Mouse (Mus musculus): ENCODE data around the gene Prkn.

The Prkn gene

DNA sequence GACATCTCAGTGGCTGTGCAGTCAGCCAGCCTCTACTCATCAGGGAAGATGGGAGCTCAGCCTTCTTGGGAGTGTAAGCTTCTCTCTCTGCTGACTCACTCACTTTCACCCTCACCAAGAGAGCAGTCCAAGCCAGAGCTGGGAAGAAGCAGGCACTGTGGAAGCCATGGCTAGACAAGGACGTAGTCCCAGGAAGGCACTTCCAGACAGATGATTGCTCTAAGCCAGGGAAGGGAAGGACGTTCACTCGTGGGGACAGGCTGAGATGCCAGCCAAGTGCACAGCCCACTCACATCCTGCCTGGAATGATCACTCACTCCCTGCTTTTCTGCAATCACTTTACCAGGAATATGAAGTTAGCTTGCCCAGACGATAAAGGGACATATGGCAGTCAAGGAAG, 430.0 kb downstream of the Prkn start:
- DNase-seq (ENCODE audit: low read depth, low spot score), result no peak

DNA sequence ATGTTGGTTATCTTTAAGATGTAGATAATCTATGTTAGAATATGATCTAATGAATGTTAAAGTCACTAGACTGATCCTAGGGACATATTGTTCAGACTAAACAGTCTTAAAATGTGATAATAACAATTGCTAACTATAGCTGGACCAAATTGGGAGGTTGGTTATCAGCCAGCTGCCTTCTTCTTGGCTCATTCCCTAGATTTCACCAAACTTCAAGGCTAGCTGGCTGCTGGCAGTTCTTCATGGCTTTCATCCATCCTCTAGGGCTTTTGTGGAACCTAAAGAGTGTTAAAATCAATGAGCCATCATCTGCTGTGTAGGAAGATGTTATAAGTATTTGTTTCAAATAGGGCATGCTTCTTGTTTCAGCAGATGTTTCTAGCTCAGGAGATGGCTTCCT, 431.7 kb downstream of the Prkn start:
- peak; percentile 76 for DNase-seq (ENCODE audit: low read depth, low spot score)

DNA sequence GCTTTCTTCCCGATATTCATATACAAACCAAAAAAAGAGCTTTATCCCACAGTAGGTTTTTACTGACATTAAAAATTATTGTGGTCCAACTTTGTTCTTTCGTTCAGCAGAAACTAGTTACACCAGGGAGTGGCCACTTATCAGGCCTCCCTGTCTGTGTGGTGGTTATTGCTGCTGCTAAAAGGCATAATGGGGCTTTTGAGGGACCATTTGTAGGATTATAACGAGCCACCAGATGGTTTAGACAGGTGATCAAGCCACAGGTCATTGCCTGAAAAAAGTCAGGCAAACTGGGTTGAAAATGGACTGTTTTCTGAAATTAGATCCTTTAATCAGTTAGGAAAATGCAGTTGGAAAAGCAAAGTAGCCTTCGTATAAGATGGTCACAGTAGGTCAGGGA, 444.1 kb downstream of the Prkn start:
- no peak for DNase-seq (ENCODE audit: low read depth, low spot score)

DNA sequence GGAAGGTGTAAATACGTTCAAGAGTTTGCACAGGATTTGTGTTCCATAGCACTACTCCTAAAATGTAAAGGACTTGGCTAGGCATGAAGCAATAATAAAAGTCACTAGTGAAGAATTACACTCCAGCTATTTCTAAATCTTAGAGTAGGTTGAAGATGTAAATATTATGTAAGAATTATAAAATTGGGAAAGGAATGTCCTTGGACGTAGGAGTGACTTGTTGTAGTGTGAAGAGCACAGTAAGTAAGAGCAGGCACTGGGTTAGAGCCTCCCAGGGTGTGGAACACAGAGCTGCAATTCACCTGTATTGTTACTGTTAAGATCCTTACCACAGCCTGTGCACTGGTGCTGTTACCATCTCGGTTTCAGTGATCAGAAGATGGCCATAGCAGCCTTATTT, 450.0 kb downstream of the Prkn start:
- no peak for DNase-seq (ENCODE audit: low read depth, low spot score)

DNA sequence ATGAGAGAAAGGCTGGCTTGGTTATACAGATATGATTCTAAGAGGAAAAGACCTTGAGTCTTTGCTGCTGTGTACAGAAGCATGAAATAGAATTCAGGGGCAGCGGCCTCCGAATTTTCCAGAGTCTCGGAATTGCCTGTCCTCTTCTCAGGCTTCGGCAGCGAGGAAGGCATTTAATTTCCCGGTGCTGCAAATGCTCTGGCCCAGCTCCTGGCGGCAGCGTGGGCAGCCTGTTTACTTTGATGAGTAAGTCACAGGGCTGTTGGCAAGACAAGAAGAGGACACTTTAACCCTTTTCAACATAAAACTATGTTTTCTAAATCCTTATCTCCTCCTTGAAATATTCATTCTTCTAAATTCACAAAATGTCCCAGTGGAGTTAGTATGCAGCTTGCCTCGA, 462.9 kb downstream of the Prkn start:
- DNase-seq (ENCODE audit: low read depth, low spot score), result peak; percentile 43

DNA sequence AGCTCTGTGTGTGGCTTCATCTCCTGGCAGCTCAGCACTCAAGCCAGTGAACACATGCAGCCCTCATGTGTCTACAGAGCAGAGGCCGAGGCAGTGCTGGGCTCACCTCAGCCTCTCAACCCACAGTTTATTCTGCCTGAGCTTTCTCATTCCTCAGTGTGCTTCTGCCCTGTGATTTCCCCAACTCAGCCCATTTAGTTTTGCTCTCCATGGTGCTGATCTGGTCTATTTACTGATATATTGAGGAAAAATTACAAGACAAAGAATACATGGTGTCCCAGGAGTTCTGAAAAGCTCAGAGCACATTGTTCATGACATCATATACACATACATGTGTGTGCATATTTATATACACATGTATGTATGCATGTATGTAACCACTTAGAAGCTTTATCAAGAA, 469.7 kb downstream of the Prkn start:
- DNase-seq (ENCODE audit: low read depth, low spot score), result no peak

DNA sequence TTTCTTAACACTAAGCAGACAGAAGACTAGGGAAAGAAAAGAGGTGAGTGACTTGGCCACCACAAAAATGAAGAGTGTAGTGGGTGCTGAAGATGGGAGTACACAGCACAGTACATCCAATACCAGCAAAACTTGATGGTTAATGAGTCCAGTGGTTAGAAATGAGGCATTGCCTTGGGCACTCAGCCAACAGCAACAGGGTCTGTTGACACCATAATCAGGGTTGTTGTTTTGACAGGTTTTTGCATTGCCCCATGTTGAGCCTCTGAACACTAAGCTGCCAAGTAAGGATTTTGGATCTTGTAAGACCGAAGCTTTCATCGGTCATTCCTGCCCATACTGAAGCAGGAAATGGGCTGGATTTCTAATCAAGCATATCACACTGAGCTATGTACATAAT, 474.0 kb downstream of the Prkn start:
- no peak for DNase-seq (ENCODE audit: low read depth, low spot score)

DNA sequence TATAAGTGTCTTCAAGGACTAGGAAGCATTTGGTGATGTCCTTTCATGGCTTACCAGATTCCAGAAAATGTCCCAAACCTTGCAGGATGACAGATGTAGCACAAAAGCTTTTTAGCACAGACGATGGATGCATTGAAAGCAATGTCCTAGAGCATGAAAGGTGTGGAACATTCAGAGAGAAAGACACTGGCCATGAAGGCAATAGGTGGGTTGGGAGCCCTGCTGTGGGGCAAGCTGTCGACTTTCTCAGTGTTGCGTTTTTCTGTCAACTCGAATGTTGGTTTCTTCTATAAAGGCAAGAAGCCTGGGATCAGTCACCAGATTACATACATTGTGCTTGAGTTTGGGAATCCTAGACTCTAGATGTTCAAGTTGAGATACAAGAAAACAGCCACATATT, 475.5 kb downstream of the Prkn start:
- DNase-seq (ENCODE audit: low read depth, low spot score), result no peak

DNA sequence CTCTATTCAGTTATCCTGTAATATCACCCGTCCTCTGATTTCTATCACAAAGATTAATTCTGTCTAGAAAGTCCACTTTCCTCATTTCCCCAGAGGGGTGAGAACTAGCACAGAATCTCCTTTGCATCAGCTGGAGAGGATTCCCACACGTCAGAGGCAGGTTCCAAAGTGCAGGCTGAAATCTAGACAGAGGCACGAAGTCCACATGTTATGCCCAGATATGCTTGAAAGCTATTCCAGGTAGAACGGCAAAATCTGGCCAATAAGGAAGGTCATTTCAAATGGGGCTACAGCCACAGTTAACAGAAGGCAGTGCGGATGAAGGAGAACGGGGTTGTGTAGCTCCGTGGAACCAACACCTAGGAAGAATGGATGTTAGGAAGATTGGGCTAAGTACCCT, 478.8 kb downstream of the Prkn start:
- DNase-seq (ENCODE audit: low read depth, low spot score), result no peak

DNA sequence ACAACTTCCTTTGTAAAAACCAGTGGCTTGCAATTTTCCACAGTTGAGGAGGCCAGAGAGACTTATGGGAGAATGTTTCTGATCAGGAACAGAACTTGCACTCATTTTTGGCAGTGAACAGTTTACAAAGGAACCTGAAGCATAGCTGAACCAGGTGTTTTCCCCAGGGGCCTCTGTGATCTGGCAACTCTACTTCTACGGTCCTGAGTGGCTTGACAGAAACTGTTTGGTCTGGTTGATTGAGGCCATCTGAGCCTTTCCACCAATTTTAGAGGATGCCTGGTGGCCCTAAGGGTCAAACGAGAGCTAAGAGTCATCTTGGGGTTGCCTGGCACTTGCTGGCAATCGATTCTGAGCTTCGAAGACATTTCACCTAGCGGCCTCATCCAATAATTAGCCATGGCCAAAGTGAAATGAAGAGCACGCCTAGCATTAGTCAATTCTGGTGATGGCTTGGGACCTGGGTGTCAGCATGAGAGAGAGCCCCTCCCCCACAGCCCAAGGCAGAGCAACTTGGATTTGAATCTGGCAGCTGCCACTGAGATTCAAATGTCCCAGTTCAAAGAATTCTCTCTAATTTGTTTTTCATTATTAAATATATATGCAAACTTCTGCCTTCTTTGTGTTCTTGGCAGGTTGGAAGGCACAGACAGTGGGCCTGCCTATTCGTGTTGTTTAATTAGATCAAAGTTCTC, 479.6 kb downstream of the Prkn start:
- DNase-seq (ENCODE audit: low read depth, low spot score), result no peak

DNA sequence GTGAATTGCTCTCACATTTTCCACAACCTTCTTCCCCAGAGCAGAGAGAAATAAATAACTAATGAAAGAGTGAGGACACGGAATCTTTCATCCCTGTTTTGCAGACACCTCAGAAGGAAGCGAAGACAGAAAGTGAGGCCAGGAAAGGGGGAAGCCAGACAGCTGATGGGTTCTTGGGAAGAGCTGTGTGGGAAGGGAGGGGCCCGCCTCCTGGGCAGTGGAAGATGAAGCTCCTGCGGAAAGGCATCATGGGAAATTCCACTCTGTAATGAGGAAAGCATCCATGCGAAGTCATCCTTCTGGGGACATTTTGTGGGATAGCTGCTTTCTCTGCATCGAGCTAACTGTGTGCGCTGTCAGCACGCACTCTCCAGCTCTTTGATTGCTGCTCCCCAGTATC, 491.9 kb downstream of the Prkn start:
- DNase-seq (ENCODE audit: low read depth, low spot score), result peak; percentile 21

DNA sequence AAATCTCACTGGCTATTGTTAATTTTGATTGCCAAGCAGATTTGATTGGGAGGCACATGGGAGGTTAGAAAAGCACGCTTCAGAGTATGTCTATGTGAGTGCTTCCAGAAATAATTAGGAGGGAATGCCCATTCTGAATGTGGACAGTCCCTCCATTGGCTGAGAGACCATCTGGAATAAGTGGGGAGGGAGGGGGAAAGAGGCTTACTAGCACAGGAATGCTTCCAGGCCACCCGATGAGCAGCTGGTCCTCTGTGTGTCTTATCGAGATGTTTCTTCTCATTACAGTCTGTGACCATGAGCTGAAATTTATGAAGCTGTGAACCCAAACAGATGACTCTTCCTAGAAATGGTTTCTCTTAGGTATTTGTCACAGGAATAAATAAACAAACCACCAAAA, 493.6 kb downstream of the Prkn start:
- DNase-seq (ENCODE audit: low read depth, low spot score), result no peak

DNA sequence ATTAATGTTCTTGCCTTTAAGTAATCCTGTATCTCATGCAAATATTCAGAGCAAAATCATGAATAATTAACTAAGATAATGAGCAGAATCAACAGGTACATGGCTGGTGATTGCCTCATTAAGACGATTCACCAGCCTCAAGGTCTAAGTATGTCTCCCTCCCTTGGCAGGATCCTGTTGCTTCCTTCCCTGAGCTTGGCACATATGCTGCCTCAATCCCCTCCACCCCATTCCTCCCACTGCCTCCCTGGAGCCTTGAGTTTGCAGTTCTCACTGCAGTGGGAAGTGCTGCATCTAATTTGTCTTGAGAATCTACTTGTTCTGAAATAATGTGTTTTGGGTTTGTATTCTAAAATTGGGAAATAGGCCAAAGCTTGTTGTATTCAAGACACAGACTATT, 496.0 kb downstream of the Prkn start:
- DNase-seq (ENCODE audit: low read depth, low spot score), result peak; percentile 55

DNA sequence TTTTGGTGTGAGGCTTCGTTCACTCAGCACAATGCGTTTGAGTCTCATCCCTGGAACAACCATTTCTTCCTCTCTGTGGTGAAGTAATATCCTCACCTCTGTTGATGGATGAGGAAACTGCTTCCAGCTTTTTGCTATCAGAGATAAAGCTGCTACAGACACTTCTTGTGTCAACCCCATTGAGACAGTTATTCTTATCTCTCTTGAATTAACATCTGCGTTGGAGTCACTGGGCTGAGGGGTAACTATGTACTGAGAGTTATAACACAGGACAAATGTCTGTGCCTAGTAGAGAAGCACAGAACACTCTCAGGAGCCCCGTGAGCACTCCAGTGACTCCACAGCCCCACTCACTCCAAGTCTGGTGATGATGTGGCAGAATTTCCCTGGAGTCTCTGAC, 500.2 kb downstream of the Prkn start:
- no peak for DNase-seq (ENCODE audit: low read depth, low spot score)

DNA sequence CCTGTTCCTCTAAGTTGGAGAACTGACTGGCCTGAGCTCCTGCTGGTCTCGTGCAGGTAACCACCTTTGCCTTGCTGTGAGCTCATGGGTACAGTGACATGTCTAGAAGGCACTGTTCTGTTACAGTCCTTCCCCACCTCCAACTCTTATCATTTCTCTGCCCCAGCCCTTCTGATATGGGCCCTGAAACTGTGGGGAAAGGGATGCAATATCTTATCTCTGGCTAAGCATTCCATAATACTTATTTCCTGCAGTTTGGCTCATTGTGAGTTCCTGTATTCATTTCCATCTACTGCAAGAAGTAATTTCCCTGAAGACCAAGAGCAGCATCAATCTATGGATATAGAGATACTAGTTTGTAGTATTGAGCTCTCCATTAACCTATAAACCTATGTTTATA, 506.1 kb downstream of the Prkn start:
- DNase-seq (ENCODE audit: low read depth, low spot score), result no peak

DNA sequence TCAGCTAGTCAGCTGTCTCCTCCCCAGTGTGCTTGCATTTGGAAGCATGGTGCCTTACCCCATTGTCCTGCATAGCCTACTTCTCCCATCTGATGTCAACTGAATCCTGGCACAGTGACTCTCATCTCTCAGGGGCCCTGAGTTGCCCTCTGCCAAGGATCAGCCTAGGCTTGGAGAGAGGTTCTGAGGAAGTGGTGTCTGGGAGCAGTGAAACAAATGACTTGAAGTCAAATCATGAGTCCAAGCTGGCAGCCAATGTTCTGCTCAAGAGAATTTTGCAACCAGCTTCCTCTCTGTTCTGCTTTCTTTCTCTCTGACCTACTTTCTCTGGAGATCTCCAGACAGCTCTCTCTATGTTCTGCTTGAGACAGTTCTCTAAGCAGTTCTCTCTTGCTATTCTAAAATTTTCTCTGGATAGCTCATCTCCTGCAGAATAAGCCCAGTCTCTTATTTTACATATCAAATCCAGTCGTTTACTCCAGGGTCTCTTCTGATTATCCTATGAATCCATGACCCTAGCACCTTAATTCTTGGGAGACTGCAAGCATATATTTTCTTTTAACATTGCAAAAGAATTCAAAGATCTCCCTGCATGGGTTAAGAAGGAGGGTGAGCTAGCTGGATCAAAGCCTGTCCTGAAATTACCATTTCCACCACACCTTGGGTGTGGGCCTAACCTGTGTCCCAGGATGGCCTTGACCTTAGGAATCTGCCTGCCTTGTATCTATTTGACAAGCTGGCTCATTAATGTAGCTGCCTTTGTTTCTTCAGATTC, 512.8 kb downstream of the Prkn start:
- DNase-seq (ENCODE audit: low read depth, low spot score), result peak; percentile 58

DNA sequence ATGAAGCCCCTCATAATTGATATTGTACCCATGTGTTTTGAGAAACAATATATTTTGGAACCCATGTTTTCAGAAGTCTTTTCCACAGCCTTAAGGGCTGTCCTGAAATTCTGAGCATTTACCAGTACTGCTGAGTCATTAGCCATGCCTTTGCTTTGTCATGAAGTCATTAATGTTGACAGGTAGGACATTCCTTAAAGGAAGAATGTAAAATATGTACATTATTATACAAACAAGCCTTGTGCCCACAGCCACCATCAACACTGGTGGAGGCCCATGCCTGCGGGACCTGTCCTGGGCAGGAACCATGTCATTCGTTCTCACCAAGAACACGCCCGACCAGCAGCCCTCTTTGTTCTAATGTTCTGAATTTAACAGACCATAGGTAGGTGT, 513.4 kb downstream of the Prkn start:
- no peak for DNase-seq (ENCODE audit: low read depth, low spot score)

DNA sequence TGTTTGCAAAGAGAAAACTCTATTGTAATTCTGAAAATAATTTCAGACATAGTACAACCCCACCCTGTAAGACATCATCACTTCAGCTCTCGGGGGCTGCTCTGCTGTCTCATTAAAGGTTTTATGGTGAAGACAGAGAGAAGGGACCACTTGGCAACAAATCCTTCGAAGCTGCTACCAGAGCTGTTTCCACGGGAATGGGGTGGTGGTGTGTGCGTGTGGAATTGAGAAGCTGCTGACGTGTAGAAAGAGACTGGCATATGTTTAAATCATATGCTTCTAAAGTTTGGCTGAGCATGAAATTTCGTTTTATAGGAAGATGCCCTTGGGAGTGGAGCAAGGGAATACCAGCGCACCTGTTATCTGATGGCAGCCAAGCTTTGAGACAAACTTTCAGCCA, 514.2 kb downstream of the Prkn start:
- peak; percentile 21 for DNase-seq (ENCODE audit: low read depth, low spot score)

DNA sequence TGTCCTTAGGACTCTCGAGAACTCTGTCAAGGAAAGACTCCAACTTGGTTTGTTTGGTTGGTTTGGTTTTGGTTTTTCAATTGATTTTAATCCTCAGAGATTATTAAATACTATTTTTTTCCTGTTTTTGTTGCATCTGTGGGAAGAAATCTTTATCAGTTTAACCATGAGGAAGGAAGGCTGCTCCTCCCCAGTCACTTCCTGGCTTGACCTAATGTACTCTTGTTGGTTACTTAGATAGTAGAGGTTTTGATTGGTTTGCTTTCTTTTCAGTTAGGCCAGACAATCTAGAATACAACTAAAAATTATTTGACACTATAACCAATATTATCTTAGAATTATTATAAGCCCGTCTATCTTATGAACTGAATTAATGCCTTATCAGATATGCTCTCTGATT, 535.3 kb downstream of the Prkn start:
- no peak for DNase-seq (ENCODE audit: low read depth, low spot score)

DNA sequence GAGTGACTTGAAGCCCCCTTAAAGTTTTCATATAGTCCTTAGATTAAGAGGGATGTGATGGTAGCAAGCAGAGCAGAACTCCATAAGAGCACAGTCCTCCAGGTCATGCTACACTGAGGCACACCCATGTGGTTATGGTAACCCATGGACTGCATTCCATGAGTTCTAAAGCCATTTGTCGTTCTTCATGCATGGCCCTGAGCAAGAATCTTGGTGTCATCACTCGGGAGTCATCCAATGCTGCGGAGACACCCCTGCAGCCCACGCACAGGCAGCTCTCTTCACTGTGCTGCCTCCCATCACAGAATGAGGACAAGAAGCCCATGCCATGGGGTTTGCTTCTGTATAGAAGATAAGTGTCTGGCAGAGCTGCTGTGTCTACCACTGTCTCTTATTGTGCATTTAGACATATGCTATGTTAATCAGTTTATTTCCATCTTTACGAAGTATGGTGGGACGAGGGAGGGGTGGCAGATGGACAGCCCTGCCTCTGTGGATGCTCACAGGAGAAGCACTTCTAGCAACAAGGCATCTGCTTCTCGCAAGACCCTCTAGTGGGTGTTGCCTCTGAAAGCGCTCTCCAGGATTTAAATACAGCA, 543.3 kb downstream of the Prkn start:
- DNase-seq (ENCODE audit: low read depth, low spot score), result peak; percentile 50

DNA sequence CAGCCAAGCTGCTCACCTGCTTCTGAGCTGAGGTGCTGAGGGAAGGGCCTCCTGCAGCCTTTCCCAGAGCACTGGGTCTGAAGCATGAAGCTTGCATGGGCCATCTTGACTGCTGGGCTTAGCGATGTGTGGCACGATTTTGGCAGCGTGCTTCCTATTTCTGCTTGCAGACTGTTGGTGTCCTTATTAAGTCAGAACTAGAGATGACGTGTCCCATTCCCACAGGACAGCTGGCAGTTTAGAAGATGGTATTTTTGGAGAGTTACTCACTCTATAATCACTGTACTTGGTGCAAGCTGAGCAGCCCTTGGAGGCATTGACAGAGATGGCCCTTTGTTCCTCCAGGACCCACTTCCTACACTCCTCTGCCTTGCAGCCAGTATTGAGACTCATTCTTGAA, 545.1 kb downstream of the Prkn start:
- DNase-seq (ENCODE audit: low read depth, low spot score), result peak; percentile 97

DNA sequence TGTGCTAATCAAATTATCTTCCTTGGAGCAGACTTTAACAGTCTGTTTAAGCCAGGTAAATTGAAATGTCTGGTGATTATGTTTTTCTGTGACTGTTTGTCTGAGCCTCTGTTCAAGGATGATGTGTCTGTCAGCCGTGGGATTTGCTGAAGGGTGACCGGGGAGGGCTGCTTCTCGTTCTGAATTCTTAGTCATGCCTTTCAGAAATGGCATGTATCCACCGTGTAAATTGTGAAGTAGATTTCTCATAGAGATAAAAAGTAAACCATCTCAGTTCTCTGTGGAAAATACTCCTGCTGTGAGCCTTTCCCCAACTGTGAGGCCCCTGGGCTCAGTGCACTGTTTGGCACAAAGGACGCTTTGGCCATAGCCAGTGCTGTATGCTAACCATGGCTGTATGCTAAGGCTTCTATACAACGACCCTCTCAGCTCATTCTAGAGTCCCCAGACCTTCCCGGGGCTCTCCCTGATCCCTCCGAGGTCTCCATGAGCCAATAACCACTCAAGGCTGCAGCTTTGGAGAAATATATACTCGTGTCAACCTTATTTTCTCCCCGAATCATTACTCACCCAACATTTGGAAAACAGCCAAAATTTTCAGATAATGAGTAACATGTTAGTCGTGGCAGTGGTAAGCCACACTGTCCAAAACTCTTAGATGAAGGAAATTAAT, 552.6 kb downstream of the Prkn start:
- no peak for DNase-seq (ENCODE audit: low read depth, low spot score)

DNA sequence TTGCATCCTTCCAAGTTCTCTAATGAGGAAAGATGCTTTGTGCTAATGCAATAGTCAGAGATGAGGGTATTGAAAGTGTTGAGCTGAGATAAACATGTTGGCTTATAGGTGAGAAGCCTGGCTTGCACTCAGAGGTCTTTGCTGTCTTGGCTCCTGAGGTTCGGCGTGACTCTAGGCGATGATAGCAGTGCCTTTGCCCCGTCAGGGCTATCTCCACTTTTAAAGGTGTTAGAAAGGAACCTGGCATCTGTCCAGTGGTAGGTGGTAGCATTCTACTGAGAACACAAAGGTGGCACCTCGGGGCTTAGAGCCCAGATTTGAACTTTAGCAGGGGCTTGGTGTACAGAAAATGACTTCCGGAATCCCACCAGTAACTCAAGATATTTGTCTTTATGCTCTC, 554.4 kb downstream of the Prkn start:
- no peak for DNase-seq (ENCODE audit: low read depth, low spot score)

All from telencephalon, adult 2 months (tissue).